Mouse (Mus musculus) MEL (cell line): ENCODE measurements around the gene Fam155a.

Source experiments
- CTCF ChIP-seq, 3 experiments: IDR thresholded peaks in 2 of 3; conservative IDR thresholded peaks in 1 of 3; 2 replicates each; pipeline ENCODE4 v1.5.1; 2011 to 2012; ENCODE audit warnings: low read length in 3 of 3, low read depth in 2 of 3, mild to moderate bottlenecking in 2 of 3, improper control_type of control experiment in 1 of 3, inconsistent platforms in 1 of 3, mixed read lengths in 1 of 3, moderate library complexity in 1 of 3; ENCODE audit not compliant: control insufficient read depth in 1 of 3, insufficient read depth in 1 of 3, poor library complexity in 1 of 3, severe bottlenecking in 1 of 3
- ELF1 ChIP-seq: IDR thresholded peaks from 2 replicates; pipeline ENCODE4 v1.6.1; 2014; ENCODE audit warnings: low read depth, mild to moderate bottlenecking, inconsistent platforms, low read length, improper control_type of control experiment, moderate library complexity
- GATA1 ChIP-seq: IDR thresholded peaks from 2 replicates; pipeline ENCODE4 v1.6.1; 2011; ENCODE audit warnings: low read depth, low read length, improper control_type of control experiment

DNA sequence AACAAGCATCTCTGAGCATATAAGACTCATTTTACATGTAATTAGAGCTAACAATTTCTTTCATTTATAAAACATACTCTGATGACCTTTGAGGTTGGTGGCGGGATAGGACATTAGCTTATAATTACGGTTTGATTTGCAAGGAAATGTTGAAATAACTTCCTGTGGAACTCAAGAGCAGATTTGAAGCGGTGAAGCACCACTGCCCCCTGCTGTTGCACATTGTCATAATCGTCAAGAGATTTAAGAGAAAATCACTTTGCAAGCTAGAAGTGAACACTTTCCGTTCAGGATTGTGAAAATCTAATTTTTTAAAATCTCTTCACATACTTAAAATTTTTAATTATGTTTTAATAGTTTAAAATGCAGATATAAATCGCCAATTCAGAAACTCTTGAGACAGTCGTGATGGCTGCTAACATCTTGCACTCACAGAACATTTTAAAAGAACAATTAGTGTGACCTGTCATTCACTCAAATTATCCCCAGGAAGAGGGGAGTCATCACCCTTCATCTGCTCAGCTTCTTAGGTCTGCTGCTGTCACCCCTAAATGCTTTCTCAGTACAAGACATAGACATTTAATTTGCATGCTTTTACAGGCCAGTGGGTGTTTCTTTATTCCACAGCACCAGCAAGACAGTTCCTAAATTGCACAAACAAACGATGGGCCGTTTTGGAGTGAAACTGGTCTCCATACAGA is 595.9 kb downstream of the Fam155a start:
- TF ChIP-seq CTCF (IDR thresholded peaks at IDR 0.05 in 2 of 3, conservative IDR thresholded peaks at IDR 0.05 in 1 of 3; ENCODE audit: control insufficient read depth in 1 of 3, insufficient read depth in 1 of 3, low read depth in 2 of 3, low read length in 3 of 3, poor library complexity in 1 of 3, severe bottlenecking in 1 of 3) (peak; percentile 17 to 25 (median 19); a peak in 2 of 6 replicates), GATA1 (no peak), ELF1 (no peak)
